Mouse (Mus musculus): ENCODE results near the gene St5.
A peak's percentile ranks its signal among the peaks of the same experiment; 100 is the strongest.

The St5 gene

DNA sequence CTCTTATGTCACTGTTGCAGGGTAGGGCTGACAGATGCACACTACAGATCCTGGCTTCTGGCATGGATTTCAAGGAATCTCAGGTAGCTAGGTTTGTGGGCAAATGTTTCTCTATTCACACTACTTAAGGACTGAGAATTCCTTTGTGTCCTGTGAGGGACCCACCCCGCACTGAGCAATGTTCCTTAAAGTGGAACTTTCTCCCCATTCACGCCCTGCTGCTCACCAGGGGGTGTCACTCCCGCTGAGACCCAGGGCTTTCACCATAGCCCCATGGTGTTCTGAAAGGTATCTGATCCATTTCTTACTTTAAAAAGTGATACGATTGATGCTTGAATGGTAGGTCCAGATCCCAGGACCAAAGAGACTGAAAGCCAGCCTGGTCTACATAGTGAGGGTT, 684 bp downstream of the St5 start:
- DNase-seq (ENCODE audit: low spot score in 2 of 2), result no peak

DNA sequence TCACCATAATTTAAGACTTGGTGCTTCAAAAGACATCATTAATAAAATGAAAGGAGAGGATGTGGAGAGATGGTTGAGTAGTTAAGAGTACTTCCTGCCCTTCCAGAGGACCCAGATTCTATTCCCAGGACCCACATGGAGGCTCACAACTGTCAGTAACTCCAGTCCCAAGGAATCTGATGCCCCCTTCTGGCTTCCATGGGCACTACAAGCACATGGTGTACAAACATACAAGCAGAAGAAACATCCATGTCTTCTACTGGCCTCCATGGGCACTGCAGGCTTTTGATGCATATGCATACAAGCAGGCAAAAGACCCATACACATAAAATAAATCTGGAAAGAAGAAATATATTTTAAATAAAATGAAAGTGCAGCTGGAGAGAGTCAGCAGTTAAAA, 3.2 kb downstream of the St5 start:
- DNase-seq (ENCODE audit: low spot score in 2 of 2), result no peak

DNA sequence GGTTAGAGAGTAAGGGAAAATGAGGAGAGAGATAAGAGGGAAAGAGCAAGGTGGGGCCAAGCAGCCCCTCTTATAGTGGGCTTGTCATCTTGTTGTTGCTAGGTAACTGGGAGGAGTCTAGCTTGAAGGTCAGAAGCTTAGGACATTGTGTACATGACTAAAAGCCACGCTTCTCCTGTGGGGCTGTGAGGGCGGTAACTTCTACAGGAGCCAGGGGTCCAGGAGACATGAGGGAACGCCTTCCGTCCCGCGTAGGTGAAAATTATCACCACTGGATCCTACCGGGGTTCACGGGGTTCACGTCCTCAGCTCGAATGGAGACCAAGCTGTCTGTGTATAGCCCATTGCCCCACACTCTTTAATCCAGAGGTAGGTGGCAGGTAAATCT, 8.1 kb downstream of the St5 start:
- no peak for DNase-seq (ENCODE audit: low spot score in 2 of 2)

GRCm38 (mm10) chr7:109694576-109695338, 8.6 kb downstream of the St5 start:
- DNase-seq (ENCODE audit: low spot score in 2 of 2), result no peak

GRCm38 (mm10) chr7:109690961-109691360, 12.4 kb downstream of the St5 start:
- DNase-seq (ENCODE audit: low spot score in 2 of 2), result no peak

GRCm38 (mm10) chr7:109690101-109690500, 13.3 kb downstream of the St5 start:
- no peak for DNase-seq (ENCODE audit: low spot score in 2 of 2)

DNA sequence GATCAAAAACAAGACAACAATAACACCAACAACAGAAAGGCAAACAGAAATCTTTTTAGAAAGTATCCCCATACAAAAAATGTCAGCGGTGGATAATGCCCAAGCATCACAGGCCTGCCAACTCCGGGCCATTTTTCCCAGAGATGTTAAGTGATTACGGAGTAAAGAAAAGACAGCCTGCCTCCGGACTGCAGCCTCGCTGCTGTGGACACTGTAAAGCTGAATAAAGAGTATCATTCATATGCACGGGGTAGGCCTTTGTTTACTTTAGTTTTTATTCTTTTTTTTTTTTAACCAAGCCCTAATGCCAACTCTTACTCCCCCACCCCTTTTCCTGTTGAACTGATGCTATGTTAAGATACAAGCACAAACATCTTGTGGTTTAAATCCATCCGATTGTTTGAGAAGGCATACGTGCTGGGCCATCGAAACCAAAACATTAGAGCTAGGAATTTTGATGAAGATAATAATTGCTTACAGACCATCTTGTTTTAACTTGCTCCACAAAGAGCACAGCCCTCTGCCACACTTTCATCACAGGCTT, 16.7 kb downstream of the St5 start:
- DNase-seq (ENCODE audit: low spot score in 2 of 2), result no peak

GRCm38 (mm10) chr7:109680879-109681278, 22.5 kb downstream of the St5 start:
- no peak for DNase-seq (ENCODE audit: low spot score in 2 of 2)

DNA sequence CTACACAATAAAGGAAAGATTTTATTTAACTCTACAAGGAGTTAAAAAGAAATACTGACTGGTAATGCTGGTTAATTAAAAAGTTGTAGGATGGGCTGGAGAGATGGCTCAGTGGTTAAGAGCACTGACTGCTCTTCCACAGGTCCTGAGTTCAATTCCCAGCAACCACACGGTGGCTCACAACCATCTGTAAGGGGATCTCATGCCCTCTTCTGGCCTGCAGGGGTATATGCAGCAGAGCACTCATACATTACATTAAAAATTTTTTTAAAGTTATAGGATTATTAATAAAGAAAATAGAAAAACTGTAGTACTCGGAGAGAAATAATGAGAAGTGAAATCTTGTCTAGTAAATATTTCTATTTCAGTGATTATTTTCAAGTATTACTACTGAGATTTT, 23.1 kb downstream of the St5 start:
- DNase-seq (ENCODE audit: low spot score in 2 of 2), result no peak

DNA sequence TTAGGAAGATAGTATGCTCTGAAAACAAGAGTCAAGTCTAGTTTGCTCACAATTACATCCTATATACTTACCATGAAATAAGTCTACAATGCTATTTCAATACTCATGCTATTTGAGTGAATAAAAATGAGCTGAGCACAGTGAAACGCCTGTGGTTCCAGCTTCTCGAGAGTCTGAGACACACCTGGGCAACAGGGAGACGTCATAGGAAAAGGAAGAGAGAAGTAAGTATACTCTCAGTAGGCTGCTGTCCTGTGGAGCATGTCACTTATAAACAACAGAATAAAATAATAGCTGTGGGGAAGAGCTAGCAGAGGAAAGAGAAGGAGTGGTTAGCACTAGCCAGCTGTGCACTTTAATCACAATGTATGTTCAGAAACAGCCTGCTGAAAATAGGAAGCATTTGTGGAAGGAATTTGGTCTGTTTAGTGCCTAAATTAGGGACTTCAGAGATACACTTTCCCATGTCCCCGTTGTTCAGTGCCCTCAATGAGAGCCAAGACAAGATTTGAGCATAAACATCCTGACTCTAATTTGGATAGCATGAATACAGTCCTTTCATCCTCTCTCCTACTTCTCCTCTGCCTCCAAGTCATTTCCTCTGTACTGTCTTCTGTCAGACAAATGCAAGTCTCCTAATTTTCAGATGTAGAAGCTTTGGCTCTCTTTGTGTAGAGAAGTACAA, 28.3 kb downstream of the St5 start:
- DNase-seq (ENCODE audit: low spot score in 2 of 2), result no peak

- peak; percentile 51 to 67 for DNase-seq (ENCODE audit: low spot score in 2 of 2)
Observed at GRCm38 (mm10) chr7:109671581-109672471, 31.6 kb downstream of the St5 start.

- DNase-seq (ENCODE audit: low spot score in 2 of 2), result no peak
Observed at GRCm38 (mm10) chr7:109669426-109670170, 33.8 kb downstream of the St5 start.

- DNase-seq (ENCODE audit: low spot score in 2 of 2), result no peak
Observed at GRCm38 (mm10) chr7:109666664-109667063, 36.7 kb downstream of the St5 start.

DNA sequence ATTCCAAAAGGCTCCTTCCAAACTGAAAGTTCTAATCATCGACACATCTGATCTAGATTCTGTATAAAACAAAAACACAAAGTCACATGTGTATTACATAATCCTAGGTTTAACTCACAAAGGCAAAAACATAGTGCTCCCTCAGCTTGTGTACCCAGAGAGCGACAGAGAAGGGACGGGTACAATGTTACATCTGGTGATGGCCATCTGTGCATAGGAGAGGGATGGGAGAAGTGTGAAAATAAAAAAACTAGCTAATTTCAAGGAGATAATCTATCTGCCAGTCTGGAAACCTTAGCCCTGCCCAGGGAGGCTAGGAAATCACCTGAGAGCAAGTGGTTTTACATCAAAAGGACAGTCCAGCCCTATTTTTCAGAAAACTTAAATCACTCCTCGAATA, 40.8 kb downstream of the St5 start:
- peak in 1 of 2 experiments; percentile 23 for DNase-seq (ENCODE audit: low spot score in 2 of 2)

DNA sequence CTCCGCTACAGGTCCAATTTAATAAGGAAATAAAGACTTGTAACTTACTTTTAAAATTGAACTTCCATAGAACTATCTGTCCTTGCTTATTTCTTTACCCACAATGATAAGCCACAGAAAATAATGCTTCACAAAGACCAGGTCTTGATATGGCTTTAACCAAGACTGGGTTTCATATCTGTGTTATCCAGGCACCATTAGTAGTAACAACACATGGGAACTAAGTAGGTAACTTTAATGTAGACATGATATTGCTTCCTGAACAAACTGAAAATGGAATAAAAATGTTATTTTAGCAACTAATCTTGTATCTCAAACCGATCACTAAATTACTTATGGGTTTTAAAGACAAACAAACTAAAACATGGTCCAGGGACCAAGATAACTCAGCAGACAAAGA, 44.1 kb downstream of the St5 start:
- DNase-seq (ENCODE audit: low spot score in 2 of 2), result no peak

GRCm38 (mm10) chr7:109657884-109658283, 45.5 kb downstream of the St5 start:
- DNase-seq (ENCODE audit: low spot score in 2 of 2), result no peak

DNA sequence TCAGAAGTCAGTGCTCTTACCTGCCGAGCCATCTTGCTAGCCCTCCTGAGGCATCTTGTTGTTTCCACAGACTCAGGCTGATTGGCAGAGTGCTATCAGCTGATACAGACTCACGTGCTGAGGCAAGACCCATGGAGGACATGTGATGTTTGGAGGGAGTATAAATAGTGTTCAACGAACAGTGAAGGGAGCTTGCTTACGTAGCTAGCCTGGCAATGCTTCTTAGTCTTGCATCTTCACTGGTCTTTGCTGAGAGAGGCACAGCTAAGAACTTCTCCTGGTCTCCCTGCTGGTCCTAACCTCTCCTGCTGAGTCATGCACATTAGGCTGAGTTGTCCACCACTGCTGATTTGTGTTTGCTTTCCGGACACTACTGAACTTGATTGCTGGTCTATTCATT, 48.5 kb downstream of the St5 start:
- DNase-seq (ENCODE audit: low spot score in 2 of 2), result no peak

GRCm38 (mm10) chr7:109648812-109649594, 54.4 kb downstream of the St5 start:
- DNase-seq (ENCODE audit: low spot score in 2 of 2), result no peak

DNA sequence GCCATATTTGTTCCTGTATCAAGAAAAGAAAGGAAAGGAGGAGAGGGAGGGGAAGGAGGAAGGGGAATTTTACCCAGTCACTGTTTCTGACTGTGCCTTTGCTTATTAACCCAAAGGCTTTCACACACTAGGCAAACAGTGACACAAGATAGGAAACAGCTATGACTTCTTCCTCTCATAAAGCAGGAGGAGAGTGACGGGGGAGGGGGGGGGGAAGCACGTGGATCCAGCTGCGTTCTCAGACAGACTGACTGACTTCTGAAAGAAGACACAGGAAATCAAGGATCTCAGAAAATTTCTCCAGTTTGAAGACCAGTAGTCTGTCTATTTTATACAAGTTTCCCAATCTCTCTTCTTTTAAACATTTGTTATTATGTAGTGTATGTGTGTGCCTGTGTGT, 56.8 kb downstream of the St5 start:
- no peak for DNase-seq (ENCODE audit: low spot score in 2 of 2)

- no peak for DNase-seq (ENCODE audit: low spot score in 2 of 2)
Observed at GRCm38 (mm10) chr7:109643305-109643994, 60.0 kb downstream of the St5 start.
